Mouse (Mus musculus) monocyte, adult 5-6 weeks (primary cell): Measurements from ENCODE around the gene Asmt. TPM values are rescaled to one million over a fixed set of nuclear protein-coding genes. Genes with fewer than 3 reads are reported as not detected.

Experiments
- ATAC-seq: fragments of 153-309, 156-312 bp; replicated peaks from 2 replicates; pipeline ENCODE4 v1.8.0; 2017; ENCODE audit warnings: mild to moderate bottlenecking; ENCODE audit not compliant: low TSS enrichment, insufficient number of reproducible peaks, severe bottlenecking, poor library complexity, low FRiP score
- total RNA-seq: library from RNA; stranded (forward); fragments of 200-1000, 200-491, 200-594 nt; gene quantifications from 3 replicates; pipeline ENCODE4 v1.2.3, GENCODE M21; 2017

Gene Asmt
- total RNA-seq = not detected in 3 replicates

- ATAC-seq = peak; percentile 32
These were observed at the start of gene Asmt for GRCm38 (mm10) chrX:170672594-170673092. Gene Asmt, plus strand, starts transcription at chrX:170672644.

GRCm38 (mm10) chrX:170673233-170673951 lies 948 bp downstream of the Asmt start:
- peak; percentile 76 for ATAC-seq

GRCm38 (mm10) chrX:170674229-170674771 lies 1.9 kb downstream of the Asmt start:
- no peak for ATAC-seq

- ATAC-seq = peak; percentile 44
These were observed 2.7 kb downstream of the Asmt start for GRCm38 (mm10) chrX:170674885-170675876.

- no peak for ATAC-seq
These were observed 3.6 kb downstream of the Asmt start for GRCm38 (mm10) chrX:170675923-170676605.

GRCm38 (mm10) chrX:170676606-170677239 lies 4.3 kb downstream of the Asmt start:
- ATAC-seq = no peak

- ATAC-seq = no peak
These were observed 4.8 kb downstream of the Asmt start for GRCm38 (mm10) chrX:170677266-170677665.

GRCm38 (mm10) chrX:170677680-170678079 lies 5.2 kb downstream of the Asmt start:
- ATAC-seq = no peak
